Mouse (Mus musculus): ENCODE measurements around the gene Cabp7. TPM values are rescaled to one million over a fixed set of nuclear protein-coding genes. Genes with fewer than 3 reads are reported as not detected.

The Cabp7 gene
- polyA plus RNA-seq, 1 experiment from 2014 or later = 0.07 TPM

DNA sequence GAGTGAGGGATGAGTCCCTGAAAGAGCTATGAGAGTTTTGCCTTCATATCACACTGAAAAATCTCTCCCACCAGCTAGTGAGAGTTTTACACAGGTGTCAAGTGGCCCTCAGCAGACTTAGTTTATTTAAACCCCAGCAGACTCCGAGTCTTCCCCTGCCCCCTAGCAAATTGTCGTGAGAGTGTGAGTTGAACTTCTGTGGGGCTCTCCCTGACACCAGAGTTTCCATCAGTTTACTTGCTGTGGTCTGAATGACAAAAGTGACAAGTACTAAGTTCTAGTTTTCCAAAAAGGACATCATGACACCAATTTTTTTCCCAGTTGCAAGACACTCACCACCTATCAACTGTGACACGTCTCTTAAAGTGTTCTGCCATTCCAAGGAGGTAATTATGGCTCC lies 58.7 kb downstream of the Cabp7 start:
- Histone ChIP-seq H3K27ac (ENCODE audit: low read length) (no peak overlapping the region), H3K27me3 (replicated peaks; ENCODE audit: control insufficient read depth, insufficient read depth, low read length) (no peaks in the 10 kb centered on the region), H3K36me3 (ENCODE audit: control insufficient read depth, insufficient read depth, low read length) (peaks cover 3% of the 10 kb centered on the region), H3K4me1 (ENCODE audit: control insufficient read depth, insufficient read depth, low read length) (no peaks in the 10 kb centered on the region), H3K9ac (ENCODE audit: low read depth, low read length) (no peak overlapping the region), H3K4me3 (ENCODE audit: low read length) (no peak overlapping the region), H3K9me3 (ENCODE audit: control insufficient read depth, low read length) (no peaks in the 10 kb centered on the region), H3K4me2 (ENCODE audit: low read depth, low read length) (no peak overlapping the region)
- 38% methylated on average over 3 of the region's 3 CpGs for WGBS
- ATAC-seq = no peak

GRCm38 (mm10) chr11:4687027-4687426 lies 59.6 kb downstream of the Cabp7 start:
- Histone ChIP-seq H3K27ac (ENCODE audit: low read length) (no peak overlapping the region), H3K4me2 (ENCODE audit: low read depth, low read length) (no peak overlapping the region), H3K4me1 (ENCODE audit: control insufficient read depth, insufficient read depth, low read length) (no peaks in the 10 kb centered on the region), H3K27me3 (replicated peaks; ENCODE audit: control insufficient read depth, insufficient read depth, low read length) (no peaks in the 10 kb centered on the region), H3K4me3 (ENCODE audit: low read length) (no peak overlapping the region), H3K9ac (ENCODE audit: low read depth, low read length) (no peak overlapping the region), H3K9me3 (ENCODE audit: control insufficient read depth, low read length) (no peaks in the 10 kb centered on the region), H3K36me3 (ENCODE audit: control insufficient read depth, insufficient read depth, low read length) (peaks cover 9% of the 10 kb centered on the region)
- no peak for ATAC-seq
- WGBS = 77% methylated on average over 3 of the region's 3 CpGs

Other genes with a start within 250 kb of the Cabp7 start
- gene Mtmr3, start 151.9 kb downstream of the Cabp7 start, polyA plus RNA-seq (2015; fragmentation: Nextera tagmentation; extraction: Ambion mirVana) = 15.4 and 18.5 TPM in 2 replicates
- not detected in 2 replicates for gene Gm11032, start 126.7 kb downstream of the Cabp7 start, polyA plus RNA-seq (2015; fragmentation: Nextera tagmentation; extraction: Ambion mirVana)
- 32.0 and 32.8 TPM in 2 replicates for gene Ascc2, start 109.0 kb downstream of the Cabp7 start, polyA plus RNA-seq (2015; fragmentation: Nextera tagmentation; extraction: Ambion mirVana)
- 1,259 and 1,267 TPM in 2 replicates for gene Uqcr10, start 42.4 kb downstream of the Cabp7 start, polyA plus RNA-seq (2015; fragmentation: Nextera tagmentation; extraction: Ambion mirVana)
- 64.8 and 66.0 TPM in 2 replicates for gene Zmat5, start 42.1 kb downstream of the Cabp7 start, polyA plus RNA-seq (2015; fragmentation: Nextera tagmentation; extraction: Ambion mirVana)
- 38.0 and 38.8 TPM in 2 replicates for gene Nf2, start 102.8 kb upstream of the Cabp7 start, polyA plus RNA-seq (2015; fragmentation: Nextera tagmentation; extraction: Ambion mirVana)
- gene Nipsnap1, start 127.2 kb upstream of the Cabp7 start, polyA plus RNA-seq (2015; fragmentation: Nextera tagmentation; extraction: Ambion mirVana) = 112 and 119 TPM in 2 replicates
- gene Thoc5, start 148.5 kb upstream of the Cabp7 start, polyA plus RNA-seq (2015; fragmentation: Nextera tagmentation; extraction: Ambion mirVana) = 30.3 and 32.7 TPM in 2 replicates
- gene Nefh, start 201.3 kb upstream of the Cabp7 start, polyA plus RNA-seq (2015; fragmentation: Nextera tagmentation; extraction: Ambion mirVana) = 0.55 and 0.61 TPM in 2 replicates
- gene Ap1b1, start 240.0 kb upstream of the Cabp7 start, polyA plus RNA-seq (2015; fragmentation: Nextera tagmentation; extraction: Ambion mirVana) = 81.2 and 85.4 TPM in 2 replicates